Mouse (Mus musculus): ENCODE measurements around the gene Atcay. TPM values are rescaled to one million over a fixed set of nuclear protein-coding genes. Genes with fewer than 3 reads are reported as not detected.
A peak's percentile ranks its signal among the peaks of the same experiment; 100 is the strongest.
"Not testable (repeated sequence)": the region's sequence is repeated elsewhere in the genome, so short reads cannot be mapped to it uniquely, and the experiment has no call there.

Gene Atcay
- polyA plus RNA-seq, 1 experiment: 2.4 TPM

- no peak overlapping the region for H3K4me3 ChIP-seq (ENCODE audit: control insufficient read depth, insufficient read depth, low read length)
- no peak for DNase-seq
- WGBS: 95% methylated on average over 6 of the region's 6 CpGs
- peaks cover 39% of the 10 kb centered on the region for H3K4me1 ChIP-seq (replicated peaks; ENCODE audit: control insufficient read depth, insufficient read depth, low read length)
- no peaks in the 10 kb centered on the region for H3K27me3 ChIP-seq (ENCODE audit: control insufficient read depth, insufficient read depth, low read length)
- no peak for TF ChIP-seq POLR2A (IDR thresholded peaks at IDR 0.05; ENCODE audit: control insufficient read depth, extremely low read depth, insufficient read depth, low read length, poor library complexity)
- no peak for TF ChIP-seq CTCF (IDR thresholded peaks at IDR 0.05; ENCODE audit: borderline replicate concordance, control insufficient read depth, extremely low read depth, insufficient read depth, low read length, poor library complexity)
- H3K27ac ChIP-seq (ENCODE audit: control insufficient read depth, insufficient read depth, low read length): no peak overlapping the region
- H3K36me3 ChIP-seq (ENCODE audit: control insufficient read depth, insufficient read depth, low read length): no peaks in the 10 kb centered on the region
Observed at GRCm38 (mm10) chr10:81234206-81234605, 3.6 kb upstream of the Atcay start.

GRCm38 (mm10) chr10:81233226-81233585, 2.6 kb upstream of the Atcay start:
- peak overlapping the region; percentile 47 for H3K4me3 ChIP-seq (ENCODE audit: control insufficient read depth, insufficient read depth, low read length)
- no peak overlapping the region for H3K27ac ChIP-seq (ENCODE audit: control insufficient read depth, insufficient read depth, low read length)
- WGBS: 4% methylated on average over 28 of the region's 28 CpGs
- H3K4me1 ChIP-seq (replicated peaks; ENCODE audit: control insufficient read depth, insufficient read depth, low read length): peaks cover 37% of the 10 kb centered on the region
- H3K27me3 ChIP-seq (ENCODE audit: control insufficient read depth, insufficient read depth, low read length): no peaks in the 10 kb centered on the region
- no peak for DNase-seq
- TF ChIP-seq CTCF (IDR thresholded peaks at IDR 0.05; ENCODE audit: borderline replicate concordance, control insufficient read depth, extremely low read depth, insufficient read depth, low read length, poor library complexity) (no peak), POLR2A (IDR thresholded peaks at IDR 0.05; ENCODE audit: control insufficient read depth, extremely low read depth, insufficient read depth, low read length, poor library complexity) (no peak)
- H3K36me3 ChIP-seq (ENCODE audit: control insufficient read depth, insufficient read depth, low read length): no peaks in the 10 kb centered on the region

- H3K4me3 ChIP-seq (ENCODE audit: control insufficient read depth, insufficient read depth, low read length): peak within 1 kb of the TSS; percentile 47
- TF ChIP-seq POLR2A (IDR thresholded peaks at IDR 0.05; ENCODE audit: control insufficient read depth, extremely low read depth, insufficient read depth, low read length, poor library complexity): peak; percentile 33; the same call in 1 of the 2 replicates
- TF ChIP-seq CTCF (IDR thresholded peaks at IDR 0.05; ENCODE audit: borderline replicate concordance, control insufficient read depth, extremely low read depth, insufficient read depth, low read length, poor library complexity): no peak
- H3K27ac ChIP-seq (ENCODE audit: control insufficient read depth, insufficient read depth, low read length): no peak within 1 kb of the TSS
- 10% methylated on average over 29 of the region's 29 CpGs for WGBS
- no peaks in the 10 kb centered on the region for H3K36me3 ChIP-seq (ENCODE audit: control insufficient read depth, insufficient read depth, low read length)
- H3K4me1 ChIP-seq (replicated peaks; ENCODE audit: control insufficient read depth, insufficient read depth, low read length): peaks cover 32% of the 10 kb centered on the region
- H3K27me3 ChIP-seq (ENCODE audit: control insufficient read depth, insufficient read depth, low read length): no peaks in the 10 kb centered on the region
- peak; percentile 90 for DNase-seq
Observed at GRCm38 (mm10) chr10:81232580-81233225, 2.1 kb upstream of the Atcay start, which contains the start of gene Zfr2. Gene Zfr2, plus strand, starts transcription at chr10:81233155.

GRCm38 (mm10) chr10:81231436-81231835, 803 bp upstream of the Atcay start:
- DNase-seq: no peak
- TF ChIP-seq CTCF (IDR thresholded peaks at IDR 0.05; ENCODE audit: borderline replicate concordance, control insufficient read depth, extremely low read depth, insufficient read depth, low read length, poor library complexity) (no peak), POLR2A (IDR thresholded peaks at IDR 0.05; ENCODE audit: control insufficient read depth, extremely low read depth, insufficient read depth, low read length, poor library complexity) (no peak)
- H3K4me3 ChIP-seq (ENCODE audit: control insufficient read depth, insufficient read depth, low read length): no peak overlapping the region
- H3K27ac ChIP-seq (ENCODE audit: control insufficient read depth, insufficient read depth, low read length): no peak overlapping the region
- peaks cover 30% of the 10 kb centered on the region for H3K4me1 ChIP-seq (replicated peaks; ENCODE audit: control insufficient read depth, insufficient read depth, low read length)
- 61% methylated on average over 7 of the region's 7 CpGs for WGBS
- no peaks in the 10 kb centered on the region for H3K36me3 ChIP-seq (ENCODE audit: control insufficient read depth, insufficient read depth, low read length)
- no peaks in the 10 kb centered on the region for H3K27me3 ChIP-seq (ENCODE audit: control insufficient read depth, insufficient read depth, low read length)

- no peak for DNase-seq
- WGBS: 13% methylated on average over 20 of the region's 20 CpGs
- Histone ChIP-seq H3K36me3 (ENCODE audit: control insufficient read depth, insufficient read depth, low read length) (no peaks in the 10 kb centered on the region), H3K27me3 (ENCODE audit: control insufficient read depth, insufficient read depth, low read length) (no peaks in the 10 kb centered on the region), H3K4me1 (replicated peaks; ENCODE audit: control insufficient read depth, insufficient read depth, low read length) (peaks cover 30% of the 10 kb centered on the region), H3K4me3 (ENCODE audit: control insufficient read depth, insufficient read depth, low read length) (peak overlapping the region; percentile 22), H3K27ac (ENCODE audit: control insufficient read depth, insufficient read depth, low read length) (no peak overlapping the region)
- TF ChIP-seq CTCF (IDR thresholded peaks at IDR 0.05; ENCODE audit: borderline replicate concordance, control insufficient read depth, extremely low read depth, insufficient read depth, low read length, poor library complexity) (no peak), POLR2A (IDR thresholded peaks at IDR 0.05; ENCODE audit: control insufficient read depth, extremely low read depth, insufficient read depth, low read length, poor library complexity) (no peak)
Observed at GRCm38 (mm10) chr10:81229735-81230437, 747 bp downstream of the Atcay start.

- WGBS: 75% methylated on average over 2 of the region's 2 CpGs
- not testable (repeated sequence) for H3K36me3 ChIP-seq (ENCODE audit: control insufficient read depth, insufficient read depth, low read length); H3K4me3 ChIP-seq (ENCODE audit: control insufficient read depth, insufficient read depth, low read length); H3K4me1 ChIP-seq (replicated peaks; ENCODE audit: control insufficient read depth, insufficient read depth, low read length); H3K27ac ChIP-seq (ENCODE audit: control insufficient read depth, insufficient read depth, low read length); H3K27me3 ChIP-seq (ENCODE audit: control insufficient read depth, insufficient read depth, low read length); DNase-seq
Observed at GRCm38 (mm10) chr10:81223731-81224130, 6.9 kb downstream of the Atcay start.
